Mouse (Mus musculus) myocyte (in vitro differentiated cells): Measurements from ENCODE around the gene Mettl4. TPM values are rescaled to one million over a fixed set of nuclear protein-coding genes. Genes with fewer than 3 reads are reported as not detected.

Experiments
- H3K27me3 ChIP-seq: one replicate; pipeline ENCODE4 v1.6.1; 2011; ENCODE audit not compliant: control insufficient read depth, insufficient read depth, insufficient read length
- H3K36me3 ChIP-seq: one replicate; pipeline ENCODE4 v1.6.1; 2011; ENCODE audit not compliant: control insufficient read depth, insufficient read depth
- H3K4me2 ChIP-seq: one replicate; pipeline ENCODE4 v1.6.1; 2011; ENCODE audit warnings: low read depth, control low read depth
- H3K4me3 ChIP-seq: one replicate; pipeline ENCODE4 v1.5.1; 2011; ENCODE audit warnings: mild to moderate bottlenecking, control low read depth, moderate library complexity
- H3K79me2 ChIP-seq: one replicate; pipeline ENCODE4 v1.6.1; 2011; ENCODE audit not compliant: control insufficient read depth, insufficient read depth
- H3ac ChIP-seq: one replicate; pipeline ENCODE4 v1.6.1; 2011; ENCODE audit not compliant: control insufficient read depth, insufficient read length
- CEBPB ChIP-seq: IDR thresholded peaks from 2 replicates; pipeline ENCODE4 v1.6.1; 2011; ENCODE audit warnings: mild to moderate bottlenecking, moderate library complexity; ENCODE audit not compliant: poor library complexity, insufficient read depth, severe bottlenecking
- E2F4 ChIP-seq: IDR thresholded peaks from one replicate; pipeline ENCODE4 v1.6.1; 2011; ENCODE audit warnings: mild to moderate bottlenecking, control low read depth, moderate library complexity; ENCODE audit not compliant: insufficient read depth
- MAX ChIP-seq: IDR thresholded peaks from one replicate; pipeline ENCODE4 v1.6.1; 2011; ENCODE audit warnings: low read depth, mild to moderate bottlenecking, control low read depth
- MYOD1 ChIP-seq, 3 experiments: IDR thresholded peaks; one replicate each; pipeline ENCODE4 v1.6.1; 2011; ENCODE audit warnings: control low read depth in 2 of 3, low read depth in 2 of 3, mild to moderate bottlenecking in 2 of 3, moderate library complexity in 1 of 3; ENCODE audit not compliant: insufficient read length in 2 of 3, control insufficient read depth in 1 of 3
- MYOG ChIP-seq, 3 experiments: IDR thresholded peaks; one replicate each; pipeline ENCODE4 v1.6.1; 2011; ENCODE audit warnings: control low read depth in 2 of 3, low read depth in 2 of 3, mild to moderate bottlenecking in 2 of 3; ENCODE audit not compliant: insufficient read length in 2 of 3, control insufficient read depth in 1 of 3, insufficient read depth in 1 of 3
- POLR2A ChIP-seq: IDR thresholded peaks from one replicate; pipeline ENCODE4 v1.6.1; 2011; ENCODE audit warnings: low read depth, mild to moderate bottlenecking, control low read depth, moderate library complexity; ENCODE audit not compliant: insufficient read length
- POLR2AphosphoS2 ChIP-seq: IDR thresholded peaks from one replicate; pipeline ENCODE4 v1.6.1; 2011; ENCODE audit warnings: low read depth, control low read depth; ENCODE audit not compliant: insufficient read length
- REST ChIP-seq: IDR thresholded peaks from one replicate; pipeline ENCODE4 v1.6.1; 2011; ENCODE audit warnings: mild to moderate bottlenecking, control low read depth, moderate library complexity; ENCODE audit not compliant: insufficient read depth, insufficient read length
- SRF ChIP-seq: IDR thresholded peaks from one replicate; pipeline ENCODE4 v1.6.1; 2011; ENCODE audit warnings: low read depth; ENCODE audit not compliant: control insufficient read depth, insufficient read length
- TCF12 ChIP-seq: IDR thresholded peaks from one replicate; pipeline ENCODE4 v1.6.1; 2011; ENCODE audit warnings: mild to moderate bottlenecking, control low read depth; ENCODE audit not compliant: poor library complexity, insufficient read depth, severe bottlenecking
- TCF3 ChIP-seq: IDR thresholded peaks from one replicate; pipeline ENCODE4 v1.6.1; 2011; ENCODE audit warnings: low read depth, control low read depth; ENCODE audit not compliant: insufficient read length
- USF1 ChIP-seq: IDR thresholded peaks from one replicate; pipeline ENCODE4 v1.6.1; 2011; ENCODE audit warnings: low read depth, mild to moderate bottlenecking, control low read depth, moderate library complexity
- polyA plus RNA-seq: library from polyadenylated mRNA; unstranded; fragments of >200 nt; fragmentation: generic; extraction: Trizol; gene quantifications from one replicate; pipeline ENCODE4 v1.2.1, GENCODE M21; 2012; ENCODE audit warnings: missing spikeins

Mettl4 gene
- polyA plus RNA-seq: 2.5 TPM

DNA sequence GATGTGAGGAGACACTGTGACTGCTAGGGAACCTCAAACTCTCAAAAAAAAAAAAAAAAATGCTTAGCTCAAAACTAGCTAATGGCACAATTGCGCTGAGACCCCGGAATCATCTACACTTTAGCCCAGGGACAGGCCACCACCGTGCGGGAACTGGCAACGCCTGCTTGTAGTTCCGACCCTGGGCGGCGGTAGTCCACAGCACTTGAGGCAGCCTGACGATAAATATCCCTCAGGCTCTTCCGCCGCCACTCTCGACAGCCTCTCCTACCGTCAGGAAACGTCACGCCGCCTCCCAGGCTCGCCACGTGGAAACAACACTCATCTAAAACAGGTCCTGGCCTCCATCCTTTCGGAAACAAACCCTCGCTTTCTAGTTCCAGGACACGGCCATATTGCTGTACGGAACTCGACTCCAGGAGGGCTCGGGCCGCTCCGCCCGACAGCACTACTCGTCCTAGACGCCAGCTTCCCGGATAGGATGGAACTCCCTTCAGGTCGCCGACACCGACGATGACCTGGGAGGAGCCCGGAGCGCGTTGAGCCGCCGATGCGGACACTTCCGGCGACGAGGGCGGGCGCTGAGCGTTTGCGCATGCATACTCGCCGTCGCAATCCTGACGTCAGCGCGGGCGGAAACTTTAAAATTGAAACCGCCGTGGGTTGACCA, at the start of gene Mettl4:
Gene Mettl4 (minus strand): TSS at position 554 of the 670 bp plus-strand sequence.
- TF ChIP-seq E2F4 (peak; percentile 100), CEBPB (no peak), MAX (no peak), POLR2A (peak; percentile 45), POLR2AphosphoS2 (no peak), SRF (peak; percentile 52), REST (no peak)
- H3K4me2 ChIP-seq: peak within 1 kb of the TSS; percentile 85
- H3K4me3 ChIP-seq: peak within 1 kb of the TSS; percentile 84
- no peaks in the 10 kb centered on the region for H3K27me3 ChIP-seq
- peaks cover 23% of the 10 kb centered on the region for H3K79me2 ChIP-seq
- H3K36me3 ChIP-seq: no peaks in the 10 kb centered on the region
- H3ac ChIP-seq: peak within 1 kb of the TSS; percentile 97

DNA sequence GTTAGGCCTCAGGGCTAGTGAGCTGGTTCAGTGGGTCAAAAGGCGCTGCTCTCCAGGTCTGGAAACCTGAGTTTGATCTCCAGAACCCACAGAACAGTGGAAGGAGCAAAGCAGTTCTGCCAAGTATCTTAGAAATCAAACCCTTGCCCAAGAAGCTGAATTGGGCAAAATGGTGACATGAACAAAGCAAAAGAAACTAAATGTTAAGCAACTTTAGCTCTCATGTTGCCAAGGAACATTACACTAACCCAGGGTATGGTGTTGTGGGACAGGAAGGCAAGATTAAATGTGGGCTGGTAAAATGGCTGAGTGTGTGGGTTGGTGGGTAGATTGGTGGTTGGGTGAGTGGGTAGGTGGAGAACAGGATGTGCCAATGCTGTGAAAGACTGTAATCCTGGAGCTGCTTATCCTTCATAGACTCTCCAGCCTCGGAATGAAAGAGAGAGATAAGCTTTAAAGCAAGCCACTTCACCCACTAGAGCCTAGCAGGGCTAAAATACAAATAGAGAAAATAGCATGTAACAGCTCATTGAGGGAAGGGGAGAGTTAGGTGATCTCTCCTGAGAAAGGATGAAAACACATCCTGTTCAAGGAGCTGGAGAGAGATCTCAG, 29.2 kb upstream of the Mettl4 start:
- Histone ChIP-seq H3K4me3 (no peak overlapping the region), H3K36me3 (no peaks in the 10 kb centered on the region), H3K79me2 (no peaks in the 10 kb centered on the region), H3K4me2 (no peak overlapping the region), H3K27me3 (no peaks in the 10 kb centered on the region), H3ac (no peak overlapping the region)
- TF ChIP-seq TCF3 (no peak), MYOG (IDR thresholded peaks at IDR 0.05; ENCODE audit: control insufficient read depth in 1 of 3, insufficient read depth in 1 of 3, insufficient read length in 2 of 3, low read depth in 2 of 3) (no peak), CEBPB (no peak), TCF12 (no peak), SRF (no peak), POLR2A (no peak), POLR2AphosphoS2 (no peak), MYOD1 (IDR thresholded peaks at IDR 0.05; ENCODE audit: control insufficient read depth in 1 of 3, insufficient read length in 2 of 3, low read depth in 2 of 3) (no peak), E2F4 (no peak), MAX (no peak), USF1 (no peak), REST (no peak)

DNA sequence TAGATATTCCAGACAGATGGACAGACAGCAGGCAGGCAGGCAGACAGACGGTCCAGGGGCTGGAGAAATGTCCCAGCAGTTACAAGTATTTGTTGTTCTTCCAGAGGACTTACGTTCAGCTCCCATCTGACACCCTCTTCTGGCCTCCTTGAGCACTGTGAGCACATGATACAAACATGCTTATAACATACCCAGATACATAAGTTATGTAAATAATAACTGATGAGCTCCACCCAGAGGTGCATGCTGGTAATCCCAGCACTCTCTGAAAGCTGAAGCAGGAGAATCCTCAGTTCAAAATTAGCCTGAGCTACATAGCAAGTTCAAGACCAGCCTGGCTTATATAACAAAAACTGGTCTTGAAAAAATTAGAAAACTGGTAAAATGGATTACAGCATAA, 18.7 kb upstream of the Mettl4 start:
- no peaks in the 10 kb centered on the region for H3K27me3 ChIP-seq
- no peak overlapping the region for H3ac ChIP-seq
- no peak overlapping the region for H3K4me3 ChIP-seq
- H3K79me2 ChIP-seq: no peaks in the 10 kb centered on the region
- no peaks in the 10 kb centered on the region for H3K36me3 ChIP-seq
- H3K4me2 ChIP-seq: no peak overlapping the region
- TF ChIP-seq MAX (no peak), USF1 (no peak), SRF (no peak), CEBPB (no peak), POLR2A (no peak), POLR2AphosphoS2 (no peak), REST (no peak), MYOD1 (IDR thresholded peaks at IDR 0.05; ENCODE audit: control insufficient read depth in 1 of 3, insufficient read length in 2 of 3, low read depth in 2 of 3) (no peak), TCF3 (no peak), TCF12 (no peak), E2F4 (no peak), MYOG (IDR thresholded peaks at IDR 0.05; ENCODE audit: control insufficient read depth in 1 of 3, insufficient read depth in 1 of 3, insufficient read length in 2 of 3, low read depth in 2 of 3) (no peak)

DNA sequence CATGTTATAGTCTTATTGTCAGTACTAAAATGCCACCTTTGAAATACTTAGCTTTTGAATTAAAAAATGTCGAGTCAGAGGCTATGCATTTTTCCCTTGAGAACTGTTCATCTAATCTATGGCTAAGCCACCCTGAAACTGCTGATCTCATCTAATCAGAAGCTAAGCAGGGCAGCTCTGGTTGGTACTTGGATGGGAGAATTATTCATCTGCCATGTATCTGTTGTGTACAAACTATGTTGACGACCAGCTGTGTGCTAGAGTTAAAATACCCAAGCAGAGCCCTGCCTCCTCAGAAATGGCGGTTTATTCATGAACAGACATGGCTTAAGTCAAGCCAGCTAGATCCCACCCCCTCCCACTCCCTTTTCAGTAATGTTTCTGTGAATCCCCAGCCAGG, 14.9 kb upstream of the Mettl4 start:
- no peaks in the 10 kb centered on the region for H3K36me3 ChIP-seq
- H3K27me3 ChIP-seq: no peaks in the 10 kb centered on the region
- H3K4me3 ChIP-seq: no peak overlapping the region
- no peak for TF ChIP-seq MAX
- no peak for TF ChIP-seq MYOD1 (IDR thresholded peaks at IDR 0.05; ENCODE audit: control insufficient read depth in 1 of 3, insufficient read length in 2 of 3, low read depth in 2 of 3)
- TF ChIP-seq POLR2AphosphoS2: no peak
- TF ChIP-seq TCF12: no peak
- TF ChIP-seq E2F4: no peak
- TF ChIP-seq CEBPB: no peak
- TF ChIP-seq MYOG (IDR thresholded peaks at IDR 0.05; ENCODE audit: control insufficient read depth in 1 of 3, insufficient read depth in 1 of 3, insufficient read length in 2 of 3, low read depth in 2 of 3): no peak
- TF ChIP-seq SRF: no peak
- TF ChIP-seq POLR2A: no peak
- H3ac ChIP-seq: no peak overlapping the region
- no peaks in the 10 kb centered on the region for H3K79me2 ChIP-seq
- no peak overlapping the region for H3K4me2 ChIP-seq

DNA sequence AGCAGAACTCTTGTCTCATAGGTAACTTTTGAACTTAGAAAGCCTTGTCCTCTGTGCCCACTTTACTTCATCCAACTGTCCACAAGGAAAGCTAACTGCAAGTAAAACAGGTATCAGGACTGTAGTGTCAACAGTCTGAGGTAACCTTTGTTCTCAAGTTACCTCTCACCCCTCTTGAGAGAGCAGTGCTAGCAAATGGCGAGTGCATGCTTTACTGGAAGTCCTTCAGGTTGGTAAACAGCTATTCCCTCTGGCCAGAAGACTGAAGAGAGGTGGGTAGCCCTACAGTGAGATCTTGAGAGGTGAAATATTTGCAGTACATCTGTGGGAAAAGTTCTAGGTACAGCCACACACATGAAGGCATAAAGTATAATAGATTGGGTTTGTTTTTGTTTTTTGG, 14.2 kb upstream of the Mettl4 start:
- no peak overlapping the region for H3K4me3 ChIP-seq
- TF ChIP-seq TCF12 (no peak), E2F4 (no peak), TCF3 (no peak), POLR2AphosphoS2 (no peak), REST (no peak), MYOG (IDR thresholded peaks at IDR 0.05; ENCODE audit: control insufficient read depth in 1 of 3, insufficient read depth in 1 of 3, insufficient read length in 2 of 3, low read depth in 2 of 3) (no peak), POLR2A (no peak), USF1 (no peak), MAX (no peak), CEBPB (no peak), MYOD1 (IDR thresholded peaks at IDR 0.05; ENCODE audit: control insufficient read depth in 1 of 3, insufficient read length in 2 of 3, low read depth in 2 of 3) (no peak), SRF (no peak)
- H3K79me2 ChIP-seq: no peaks in the 10 kb centered on the region
- no peaks in the 10 kb centered on the region for H3K36me3 ChIP-seq
- no peak overlapping the region for H3K4me2 ChIP-seq
- H3ac ChIP-seq: no peak overlapping the region
- H3K27me3 ChIP-seq: no peaks in the 10 kb centered on the region
